Mouse (Mus musculus) liver, postnatal 0 days (tissue): Measurements from ENCODE around the gene Erlec1. TPM values are rescaled to one million over a fixed set of nuclear protein-coding genes. Genes with fewer than 3 reads are reported as not detected.

ENCODE experiments used
- ATAC-seq: fragments of 200-750 bp; cut with Nextera tagmentation; 2 replicates; pipeline ENCODE4 v1.8.0; 2017; ENCODE audit warnings: mild to moderate bottlenecking, moderate library complexity
- DNase-seq: peaks from one replicate; pipeline ENCODE4 v3.0.0-alpha.2; 2016
- H3K27ac ChIP-seq: fragments of 300-500 bp; sonication (generic); 2 replicates; pipeline ENCODE4 v1.5.1; 2014; ENCODE audit warnings: antibody characterized with exemption, moderate library complexity, mild to moderate bottlenecking, low read depth
- H3K27me3 ChIP-seq: fragments of 300-500 bp; sonication (generic); 2 replicates; pipeline ENCODE4 v1.6.1; 2014; ENCODE audit warnings: low read length, control low read depth, mixed read lengths; ENCODE audit not compliant: insufficient read depth
- H3K36me3 ChIP-seq: fragments of 300-500 bp; sonication (generic); replicated peaks from 2 replicates; pipeline ENCODE4 v1.6.1; 2014; ENCODE audit warnings: mild to moderate bottlenecking, control low read depth, low read length, moderate library complexity, mixed read lengths; ENCODE audit not compliant: insufficient read depth
- H3K4me1 ChIP-seq: fragments of 300-500 bp; sonication (generic); 2 replicates; pipeline ENCODE4 v1.6.1; 2014; ENCODE audit warnings: antibody characterized with exemption, mild to moderate bottlenecking, control low read depth; ENCODE audit not compliant: insufficient read depth
- H3K4me2 ChIP-seq: fragments of 300-500 bp; sonication (generic); 2 replicates; pipeline ENCODE4 v1.6.1; 2014; ENCODE audit warnings: low read depth, mild to moderate bottlenecking, low read length, moderate library complexity, mixed read lengths
- H3K4me3 ChIP-seq: fragments of 300-500 bp; sonication (generic); 2 replicates; pipeline ENCODE4 v1.5.1; 2014; ENCODE audit warnings: low read depth, low read length
- H3K9ac ChIP-seq: fragments of 300-500 bp; sonication (generic); replicated peaks from 2 replicates; pipeline ENCODE4 v1.6.1; 2014; ENCODE audit warnings: mild to moderate bottlenecking, moderate library complexity
- H3K9me3 ChIP-seq: fragments of 300-500 bp; sonication (generic); 2 replicates; pipeline ENCODE4 v1.6.1; 2016; ENCODE audit warnings: mild to moderate bottlenecking, control low read depth, low read length, mixed read lengths
- CTCF ChIP-seq: sonication (generic); IDR thresholded peaks from 2 replicates; pipeline ENCODE4 v1.5.1; 2016; ENCODE audit warnings: antibody characterized with exemption, low read depth
- EP300 ChIP-seq: IDR thresholded peaks from 2 replicates; pipeline ENCODE4 v1.6.1; 2016; ENCODE audit warnings: antibody characterized with exemption, low read depth, mild to moderate bottlenecking
- WGBS: fragments of 180-500 bp; shearing (Covaris S2); extraction: QIAGEN DNeasy Blood & Tissue Kit; methylation state at CpG from one replicate; pipeline ENCODE4 v1.1.7; 2014; ENCODE audit not compliant: insufficient replicate concordance; 5-methylcytosine and 5-hydroxymethylcytosine counted together
- polyA plus RNA-seq: library from polyadenylated mRNA; unstranded; fragments of >200 nt; fragmentation: Nextera tagmentation; extraction: Ambion mirVana; gene quantifications from 2 replicates; pipeline ENCODE4 v1.2.1, GENCODE M21; 2015

The Erlec1 gene
- polyA plus RNA-seq = 8.2 and 9.0 TPM in 2 replicates

GRCm38 (mm10) chr11:30954279-30954725 lies at the start of gene Erlec1:
TSS of gene Erlec1 (minus strand) at chr11:30954335.
- 1% methylated on average over 40 of the region's 40 CpGs for WGBS
- ATAC-seq = peak; percentile 95
- no peak for TF ChIP-seq EP300
- TF ChIP-seq CTCF = peak; percentile 27

DNA sequence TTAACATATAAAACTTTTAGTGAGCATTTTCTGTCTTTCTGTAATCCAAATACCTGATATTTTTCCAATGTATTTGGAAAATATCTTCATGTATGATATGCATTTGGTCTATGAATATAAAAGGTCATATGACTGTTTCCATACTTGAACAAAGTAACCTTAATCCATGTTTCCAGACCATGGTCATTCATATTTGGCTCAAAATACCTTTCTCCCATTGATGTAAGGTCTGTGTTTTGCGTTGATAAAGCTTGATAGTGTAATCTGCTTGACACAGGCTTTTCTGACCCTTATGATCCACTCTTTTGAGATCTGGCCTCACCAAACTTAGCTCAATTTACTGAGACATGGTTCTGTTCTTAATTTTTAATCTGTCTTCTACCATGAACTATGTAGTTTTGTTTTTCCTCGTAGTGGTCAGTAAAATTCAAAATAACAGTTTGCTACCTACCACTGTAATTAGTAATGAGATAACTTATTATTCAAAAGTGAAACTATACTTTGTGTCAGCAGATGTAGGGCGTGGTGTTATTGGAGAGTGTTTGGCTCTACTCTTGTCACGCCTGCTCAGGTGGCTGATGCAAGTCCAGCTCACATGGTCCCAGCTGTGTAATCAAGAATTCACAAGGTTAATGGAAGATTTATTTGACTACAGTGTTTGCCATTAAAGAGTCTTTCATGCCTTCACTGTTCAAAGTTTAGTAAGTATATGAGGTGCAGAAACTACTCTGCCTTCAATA lies 47.2 kb upstream of the Erlec1 start:
- H3K4me3 ChIP-seq = no peak overlapping the region
- H3K4me2 ChIP-seq = peak overlapping the region; percentile 16; the same call in 1 of the 2 replicates
- 60% methylated on average over 4 of the region's 4 CpGs for WGBS
- TF ChIP-seq CTCF = no peak
- TF ChIP-seq EP300 = peak; percentile 97
- H3K36me3 ChIP-seq = 0 out of 2 replicates have a peak, but pooled peaks cover 4% of the 10 kb centered on the region
- H3K27me3 ChIP-seq = no peaks in the 10 kb centered on the region
- no peaks in the 10 kb centered on the region for H3K9me3 ChIP-seq
- DNase-seq (peak; percentile 21), ATAC-seq (peak; percentile 86)
- peaks cover 17% of the 10 kb centered on the region for H3K4me1 ChIP-seq
- H3K9ac ChIP-seq = no peak overlapping the region
- peak overlapping the region; percentile 72 for H3K27ac ChIP-seq

More at GRCm38 (mm10) chr11:30954279-30954725, at the start of gene Erlec1:
- H3K4me1 ChIP-seq = peaks cover 13% of the 10 kb centered on the region
- peak; percentile 88 for DNase-seq
- H3K36me3 ChIP-seq = peaks cover 18% of the 10 kb centered on the region
- peak within 1 kb of the TSS; percentile 94 for H3K4me3 ChIP-seq
- H3K9ac ChIP-seq = peak within 1 kb of the TSS; percentile 92
- no peaks in the 10 kb centered on the region for H3K27me3 ChIP-seq
- peak within 1 kb of the TSS; percentile 88 for H3K4me2 ChIP-seq
- no peaks in the 10 kb centered on the region for H3K9me3 ChIP-seq
- H3K27ac ChIP-seq = peak within 1 kb of the TSS; percentile 90

- no peak overlapping the region for H3K9ac ChIP-seq
- 0 out of 2 replicates have a peak, but pooled peaks cover 4% of the 10 kb centered on the region for H3K36me3 ChIP-seq
- ATAC-seq (peak; percentile 16; the same call in 1 of the 2 replicates), DNase-seq (no peak)
- 46% methylated on average over 2 of the region's 2 CpGs for WGBS
- no peak overlapping the region for H3K4me3 ChIP-seq
- H3K27ac ChIP-seq = peak overlapping the region; percentile 76
- H3K27me3 ChIP-seq = no peaks in the 10 kb centered on the region
- H3K4me2 ChIP-seq = no peak overlapping the region
- no peaks in the 10 kb centered on the region for H3K9me3 ChIP-seq
- H3K4me1 ChIP-seq = peaks cover 17% of the 10 kb centered on the region
- TF ChIP-seq CTCF = no peak
- peak; percentile 78 for TF ChIP-seq EP300
Measured at GRCm38 (mm10) chr11:31000028-31000427, 45.9 kb upstream of the Erlec1 start.

- Histone ChIP-seq H3K9me3 (no peaks in the 10 kb centered on the region), H3K27me3 (no peaks in the 10 kb centered on the region), H3K36me3 (0 out of 2 replicates have a peak, but pooled peaks cover 4% of the 10 kb centered on the region), H3K4me2 (no peak overlapping the region), H3K27ac (0 out of 2 replicates have a peak overlapping the region, but pooled peaks have one; percentile 69), H3K4me1 (peaks cover 17% of the 10 kb centered on the region), H3K4me3 (no peak overlapping the region), H3K9ac (no peak overlapping the region)
- peak; percentile 9; the same call in 1 of the 2 replicates for ATAC-seq
- TF ChIP-seq EP300 (no peak), CTCF (no peak)
- 67% methylated on average over 2 of the region's 2 CpGs for WGBS
- DNase-seq = no peak
Measured at GRCm38 (mm10) chr11:30998704-30999103, 44.6 kb upstream of the Erlec1 start.

GRCm38 (mm10) chr11:30998199-30998598 lies 44.1 kb upstream of the Erlec1 start:
- WGBS = 59% methylated on average over 5 of the region's 5 CpGs
- Histone ChIP-seq H3K27me3 (no peaks in the 10 kb centered on the region), H3K4me3 (no peak overlapping the region), H3K36me3 (0 out of 2 replicates have a peak, but pooled peaks cover 4% of the 10 kb centered on the region), H3K4me1 (peaks cover 17% of the 10 kb centered on the region), H3K4me2 (no peak overlapping the region; the same call in 1 of the 2 replicates), H3K27ac (peak overlapping the region; percentile 69), H3K9ac (peak overlapping the region; percentile 28; the same call in 1 of the 2 replicates), H3K9me3 (no peaks in the 10 kb centered on the region)
- TF ChIP-seq CTCF (no peak), EP300 (peak; percentile 86)
- ATAC-seq (no peak), DNase-seq (no peak)

GRCm38 (mm10) chr11:30996670-30997069 lies 42.5 kb upstream of the Erlec1 start:
- Histone ChIP-seq H3K27me3 (no peaks in the 10 kb centered on the region), H3K4me2 (no peak overlapping the region), H3K4me1 (peaks cover 12% of the 10 kb centered on the region), H3K36me3 (0 out of 2 replicates have a peak, but pooled peaks cover 4% of the 10 kb centered on the region), H3K9ac (no peak overlapping the region), H3K9me3 (no peaks in the 10 kb centered on the region), H3K4me3 (no peak overlapping the region), H3K27ac (no peak overlapping the region)
- WGBS = 76% methylated on average over 3 of the region's 3 CpGs
- DNase-seq (no peak), ATAC-seq (peak; percentile 80)
- TF ChIP-seq EP300 (peak; percentile 90), CTCF (peak; percentile 58)
